Mouse (Mus musculus) embryonic fibroblast, embryonic 13.5 days (primary cell): Measurements from ENCODE around the gene Pirt. TPM values are rescaled to one million over a fixed set of nuclear protein-coding genes. Genes with fewer than 3 reads are reported as not detected.

ENCODE experiments used
- H3K27ac ChIP-seq: 2 replicates; pipeline ENCODE4 v1.5.1; 2012; ENCODE audit warnings: low read length, control low read depth, inconsistent platforms; ENCODE audit not compliant: insufficient read depth
- H3K4me1 ChIP-seq: 2 replicates; pipeline ENCODE4 v1.6.1; 2011; ENCODE audit warnings: low read length; ENCODE audit not compliant: control insufficient read depth, insufficient read depth
- H3K4me3 ChIP-seq: 2 replicates; pipeline ENCODE4 v1.5.1; 2011; ENCODE audit warnings: mild to moderate bottlenecking, control low read depth, low read length; ENCODE audit not compliant: insufficient read depth
- CTCF ChIP-seq: IDR thresholded peaks from 2 replicates; pipeline ENCODE4 v1.5.1; 2011; ENCODE audit warnings: mild to moderate bottlenecking, control low read depth, low read length, moderate library complexity, borderline replicate concordance; ENCODE audit not compliant: insufficient read depth
- POLR2A ChIP-seq: IDR thresholded peaks from 2 replicates; pipeline ENCODE4 v1.6.1; 2011; ENCODE audit warnings: low read depth, mild to moderate bottlenecking, control low read depth, low read length, moderate library complexity
- polyA plus RNA-seq: library from polyadenylated mRNA; stranded (reverse); fragments of >200 nt; gene quantifications from 2 replicates; pipeline ENCODE4 v1.2.4, GENCODE M21; 2011; ENCODE audit warnings: low read depth; ENCODE audit not compliant: missing spikeins, insufficient read length

Gene Pirt
- polyA plus RNA-seq, 1 experiment = not detected

GRCm38 (mm10) chr11:66945224-66945767 is 33.5 kb downstream of the Pirt start:
- H3K4me1 ChIP-seq = no peaks in the 10 kb centered on the region
- H3K27ac ChIP-seq = no peak overlapping the region
- TF ChIP-seq CTCF (no peak), POLR2A (no peak)
- H3K4me3 ChIP-seq = no peak overlapping the region

- Histone ChIP-seq H3K27ac (no peak overlapping the region), H3K4me3 (no peak overlapping the region)
- no peak for TF ChIP-seq POLR2A
- no peak for TF ChIP-seq CTCF
Observed at GRCm38 (mm10) chr11:66946521-66946920, 34.7 kb downstream of the Pirt start.

GRCm38 (mm10) chr11:66946922-66947321 is 35.1 kb downstream of the Pirt start:
- TF ChIP-seq POLR2A = no peak
- no peak for TF ChIP-seq CTCF
- no peaks in the 10 kb centered on the region for H3K4me1 ChIP-seq
- no peak overlapping the region for H3K4me3 ChIP-seq
- no peak overlapping the region for H3K27ac ChIP-seq

More at GRCm38 (mm10) chr11:66946521-66946920, 34.7 kb downstream of the Pirt start:
- H3K4me1 ChIP-seq = no peaks in the 10 kb centered on the region

- no peak within 1 kb of the TSS for H3K4me3 ChIP-seq
- H3K4me1 ChIP-seq = no peaks in the 10 kb centered on the region
- TF ChIP-seq CTCF (no peak), POLR2A (no peak)
- no peak within 1 kb of the TSS for H3K27ac ChIP-seq
Observed at GRCm38 (mm10) chr11:66956303-66956702, 44.5 kb downstream of the Pirt start, which contains the start of gene Tmem238l. Gene Tmem238l, plus strand, starts transcription at chr11:66956638.

- Histone ChIP-seq H3K4me1 (no peaks in the 10 kb centered on the region), H3K4me3 (no peak overlapping the region), H3K27ac (no peak overlapping the region)
- TF ChIP-seq POLR2A = no peak
- TF ChIP-seq CTCF = no peak
Observed at GRCm38 (mm10) chr11:66960797-66961196, 49.0 kb downstream of the Pirt start.

- H3K4me3 ChIP-seq = no peak overlapping the region
- no peak overlapping the region for H3K27ac ChIP-seq
- TF ChIP-seq CTCF (no peak), POLR2A (no peak)
Observed at GRCm38 (mm10) chr11:66961447-66962176, 49.8 kb downstream of the Pirt start.

GRCm38 (mm10) chr11:66963462-66963861 is 51.7 kb downstream of the Pirt start:
- TF ChIP-seq POLR2A (no peak), CTCF (no peak)
- Histone ChIP-seq H3K4me1 (no peaks in the 10 kb centered on the region), H3K27ac (no peak overlapping the region), H3K4me3 (no peak overlapping the region)

More at GRCm38 (mm10) chr11:66961447-66962176, 49.8 kb downstream of the Pirt start:
- H3K4me1 ChIP-seq = no peaks in the 10 kb centered on the region

GRCm38 (mm10) chr11:66966500-66967116 is 54.8 kb downstream of the Pirt start:
- H3K4me3 ChIP-seq = no peak overlapping the region
- no peak for TF ChIP-seq POLR2A
- TF ChIP-seq CTCF = no peak
- no peak overlapping the region for H3K27ac ChIP-seq
- H3K4me1 ChIP-seq = no peaks in the 10 kb centered on the region

- H3K4me3 ChIP-seq = no peak overlapping the region
- H3K27ac ChIP-seq = no peak overlapping the region
- TF ChIP-seq POLR2A = no peak
- TF ChIP-seq CTCF = no peak
- H3K4me1 ChIP-seq = no peaks in the 10 kb centered on the region
Observed at GRCm38 (mm10) chr11:66968575-66968974, 56.8 kb downstream of the Pirt start.

- Histone ChIP-seq H3K27ac (no peak overlapping the region), H3K4me1 (no peaks in the 10 kb centered on the region), H3K4me3 (no peak overlapping the region)
- TF ChIP-seq POLR2A (no peak), CTCF (no peak)
Observed at GRCm38 (mm10) chr11:66973507-66973906, 61.7 kb downstream of the Pirt start.
